Mouse (Mus musculus) hindbrain, embryonic 14.5 days (tissue): Measurements from ENCODE around the gene Rnf20. TPM values are rescaled to one million over a fixed set of nuclear protein-coding genes. Genes with fewer than 3 reads are reported as not detected.
A peak's percentile ranks its signal among the peaks of the same experiment; 100 is the strongest.
"Not testable (repeated sequence)": the region's sequence is repeated elsewhere in the genome, so short reads cannot be mapped to it uniquely, and the experiment has no call there.

Experiments
- ATAC-seq: fragments of 200-750 bp; cut with Nextera tagmentation; 2 replicates; pipeline ENCODE4 v1.8.0; 2017; ENCODE audit warnings: moderate number of reproducible peaks, mild to moderate bottlenecking, moderate TSS enrichment, moderate library complexity; ENCODE audit not compliant: low FRiP score
- DNase-seq: peaks from one replicate; pipeline ENCODE4 v3.0.0-alpha.2; 2015; ENCODE audit warnings: low spot score
- H3K27ac ChIP-seq: fragments of 300-500 bp; sonication (generic); 2 replicates; pipeline ENCODE4 v1.5.1; 2014; ENCODE audit warnings: mild to moderate bottlenecking, moderate library complexity
- H3K27me3 ChIP-seq: fragments of 300-500 bp; sonication (generic); 2 replicates; pipeline ENCODE4 v1.6.1; 2014; ENCODE audit warnings: mild to moderate bottlenecking, low read length, mixed read lengths; ENCODE audit not compliant: control insufficient read depth, insufficient read depth
- H3K36me3 ChIP-seq: fragments of 300-500 bp; sonication (generic); replicated peaks from 2 replicates; pipeline ENCODE4 v1.6.1; 2014; ENCODE audit not compliant: control insufficient read depth, insufficient read depth
- H3K4me1 ChIP-seq: fragments of 300-500 bp; sonication (generic); replicated peaks from 2 replicates; pipeline ENCODE4 v1.6.1; 2014; ENCODE audit warnings: antibody characterized with exemption, low read length, mixed read lengths; ENCODE audit not compliant: control insufficient read depth, insufficient read depth
- H3K4me2 ChIP-seq: fragments of 300-500 bp; sonication (generic); replicated peaks from 2 replicates; pipeline ENCODE4 v1.6.1; 2014; ENCODE audit warnings: mild to moderate bottlenecking, moderate library complexity
- H3K4me3 ChIP-seq: fragments of 300-500 bp; sonication (generic); replicated peaks from 2 replicates; pipeline ENCODE4 v1.5.1; 2014; ENCODE audit warnings: mild to moderate bottlenecking, low read length
- H3K9ac ChIP-seq: fragments of 300-500 bp; sonication (generic); 2 replicates; pipeline ENCODE4 v1.6.1; 2014
- H3K9me3 ChIP-seq: fragments of 300-500 bp; sonication (generic); 2 replicates; pipeline ENCODE4 v1.6.1; 2016; ENCODE audit warnings: low read length; ENCODE audit not compliant: control insufficient read depth
- WGBS: fragments of 180-500 bp; shearing (Covaris S2); extraction: QIAGEN DNeasy Blood & Tissue Kit; methylation state at CpG from one replicate; pipeline ENCODE4 v1.1.7; 2014; 5-methylcytosine and 5-hydroxymethylcytosine counted together
- polyA plus RNA-seq: library from polyadenylated mRNA; unstranded; fragments of >200 nt; fragmentation: Nextera tagmentation; extraction: Ambion mirVana; gene quantifications from 2 replicates; pipeline ENCODE4 v1.2.1, GENCODE M21; 2014

The Rnf20 gene
- polyA plus RNA-seq, 1 experiment from 2014 or later, result 63.9 TPM

- no peaks in the 10 kb centered on the region for H3K27me3 ChIP-seq
- WGBS, result 80% methylated on average over 1 of the region's 1 CpGs
- H3K9me3 ChIP-seq, result peaks cover 6% of the 10 kb centered on the region; the same call in 1 of the 2 replicates
- H3K4me1 ChIP-seq, result no peaks in the 10 kb centered on the region
- no peak overlapping the region for H3K27ac ChIP-seq
- DNase-seq (no peak), ATAC-seq (no peak)
- H3K4me2 ChIP-seq, result no peak overlapping the region
- H3K36me3 ChIP-seq, result no peaks in the 10 kb centered on the region
- H3K4me3 ChIP-seq, result no peak overlapping the region
- no peak overlapping the region for H3K9ac ChIP-seq
Observed at GRCm38 (mm10) chr4:49604016-49604546, 27.7 kb upstream of the Rnf20 start.

GRCm38 (mm10) chr4:49604616-49605015 lies 27.2 kb upstream of the Rnf20 start:
- no peak for ATAC-seq
- WGBS, result 89% methylated on average over 5 of the region's 5 CpGs
- no peak overlapping the region for H3K4me2 ChIP-seq

GRCm38 (mm10) chr4:49605459-49605858 lies 26.3 kb upstream of the Rnf20 start:
- Histone ChIP-seq H3K27ac (no peak overlapping the region), H3K36me3 (no peaks in the 10 kb centered on the region)

More at GRCm38 (mm10) chr4:49604616-49605015, 27.2 kb upstream of the Rnf20 start:
- H3K27ac ChIP-seq, result no peak overlapping the region
- peaks cover 6% of the 10 kb centered on the region; the same call in 1 of the 2 replicates for H3K9me3 ChIP-seq
- H3K36me3 ChIP-seq, result no peaks in the 10 kb centered on the region
- no peak overlapping the region for H3K4me3 ChIP-seq
- H3K27me3 ChIP-seq, result no peaks in the 10 kb centered on the region
- DNase-seq, result no peak
- no peak overlapping the region for H3K9ac ChIP-seq
- H3K4me1 ChIP-seq, result no peaks in the 10 kb centered on the region

DNA sequence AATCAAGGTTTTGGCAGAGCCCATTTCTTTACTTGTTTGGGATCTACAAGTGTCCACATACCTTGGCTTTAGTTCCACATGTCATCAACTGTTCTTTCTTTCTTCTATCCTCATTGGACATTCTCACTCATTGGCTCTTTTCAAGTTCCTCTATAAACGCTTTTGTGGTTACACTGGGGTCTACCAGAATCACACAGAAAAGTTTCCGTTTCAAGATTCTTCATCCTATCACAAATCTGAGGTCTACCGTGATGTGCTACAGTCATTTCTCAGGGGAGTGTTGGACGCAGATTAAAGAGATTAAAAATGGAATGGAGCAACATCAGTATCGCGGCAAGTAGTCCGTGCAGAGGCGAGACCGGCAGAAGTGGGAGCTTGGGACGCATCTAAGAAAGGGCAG lies 14.9 kb upstream of the Rnf20 start:
- H3K27ac ChIP-seq, result no peak overlapping the region
- no peak overlapping the region for H3K4me2 ChIP-seq
- ATAC-seq, result no peak
- WGBS, result 95% methylated on average over 10 of the region's 10 CpGs
- H3K9me3 ChIP-seq, result no peaks in the 10 kb centered on the region
- H3K4me3 ChIP-seq, result no peak overlapping the region
- no peaks in the 10 kb centered on the region for H3K4me1 ChIP-seq
- no peak for DNase-seq
- H3K9ac ChIP-seq, result no peak overlapping the region
- no peaks in the 10 kb centered on the region for H3K27me3 ChIP-seq
- H3K36me3 ChIP-seq, result no peaks in the 10 kb centered on the region

More at GRCm38 (mm10) chr4:49605459-49605858, 26.3 kb upstream of the Rnf20 start:
- ATAC-seq (no peak), DNase-seq (no peak)
- Histone ChIP-seq H3K4me3 (no peak overlapping the region), H3K27me3 (no peaks in the 10 kb centered on the region), H3K9ac (no peak overlapping the region), H3K9me3 (peaks cover 6% of the 10 kb centered on the region; the same call in 1 of the 2 replicates), H3K4me2 (no peak overlapping the region), H3K4me1 (no peaks in the 10 kb centered on the region)
- WGBS, result 82% methylated on average over 1 of the region's 1 CpGs

- not testable (repeated sequence) for DNase-seq, H3K36me3 ChIP-seq, H3K4me2 ChIP-seq, H3K27ac ChIP-seq, ATAC-seq, H3K4me3 ChIP-seq, H3K9me3 ChIP-seq, H3K4me1 ChIP-seq, H3K27me3 ChIP-seq, H3K9ac ChIP-seq
- WGBS, result 94% methylated on average over 7 of the region's 7 CpGs
Observed at GRCm38 (mm10) chr4:49619861-49620260, 11.9 kb upstream of the Rnf20 start.

GRCm38 (mm10) chr4:49622272-49622671 lies 9.5 kb upstream of the Rnf20 start:
- H3K27ac ChIP-seq, result no peak overlapping the region
- H3K36me3 ChIP-seq, result no peaks in the 10 kb centered on the region
- H3K9ac ChIP-seq, result no peak overlapping the region
- H3K27me3 ChIP-seq, result no peaks in the 10 kb centered on the region
- DNase-seq (no peak), ATAC-seq (no peak)
- H3K9me3 ChIP-seq, result no peaks in the 10 kb centered on the region
- WGBS, result 90% methylated on average over 2 of the region's 2 CpGs
- H3K4me3 ChIP-seq, result no peak overlapping the region
- H3K4me1 ChIP-seq, result no peaks in the 10 kb centered on the region
- no peak overlapping the region for H3K4me2 ChIP-seq

- Histone ChIP-seq H3K9me3 (no peaks in the 10 kb centered on the region), H3K4me3 (no peak overlapping the region), H3K27ac (no peak overlapping the region), H3K27me3 (no peaks in the 10 kb centered on the region), H3K4me1 (no peaks in the 10 kb centered on the region), H3K9ac (no peak overlapping the region), H3K4me2 (no peak overlapping the region), H3K36me3 (no peaks in the 10 kb centered on the region)
- no peak for DNase-seq
- 96% methylated on average over 4 of the region's 4 CpGs for WGBS
- ATAC-seq, result no peak
Observed at GRCm38 (mm10) chr4:49623916-49624315, 7.9 kb upstream of the Rnf20 start.

- not testable (repeated sequence) for H3K27me3 ChIP-seq, H3K9ac ChIP-seq, ATAC-seq, H3K4me1 ChIP-seq, H3K4me3 ChIP-seq, H3K36me3 ChIP-seq, H3K27ac ChIP-seq, H3K9me3 ChIP-seq, DNase-seq, H3K4me2 ChIP-seq
- 97% methylated on average over 4 of the region's 4 CpGs for WGBS
Observed at GRCm38 (mm10) chr4:49624969-49625368, 6.8 kb upstream of the Rnf20 start.

DNA sequence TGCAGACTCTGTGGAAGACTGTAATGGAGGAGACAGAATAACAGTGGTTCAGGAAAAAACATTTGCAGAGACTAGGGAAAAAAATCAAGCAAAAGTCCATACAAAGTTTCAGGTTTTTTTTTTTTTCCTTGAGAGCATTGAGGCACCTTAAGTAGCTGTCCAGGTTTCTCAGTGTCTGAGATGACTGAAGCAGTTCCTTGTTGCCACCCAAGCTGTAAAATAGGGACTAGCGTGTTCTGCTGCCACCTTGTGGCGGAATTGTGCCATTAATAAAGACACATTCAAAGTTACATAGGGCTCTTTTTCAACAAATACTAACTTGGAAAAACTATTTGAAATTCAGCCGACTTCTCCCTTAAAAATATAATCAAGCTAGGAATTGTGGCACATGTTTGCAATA lies 4.8 kb upstream of the Rnf20 start:
- Histone ChIP-seq H3K27me3 (no peaks in the 10 kb centered on the region), H3K9ac (no peak overlapping the region), H3K27ac (no peak overlapping the region), H3K4me1 (no peaks in the 10 kb centered on the region), H3K4me2 (no peak overlapping the region), H3K4me3 (no peak overlapping the region), H3K36me3 (no peaks in the 10 kb centered on the region), H3K9me3 (no peaks in the 10 kb centered on the region)
- ATAC-seq, result no peak
- DNase-seq, result peak; percentile 87
- 4% methylated on average over 3 of the region's 3 CpGs for WGBS

DNA sequence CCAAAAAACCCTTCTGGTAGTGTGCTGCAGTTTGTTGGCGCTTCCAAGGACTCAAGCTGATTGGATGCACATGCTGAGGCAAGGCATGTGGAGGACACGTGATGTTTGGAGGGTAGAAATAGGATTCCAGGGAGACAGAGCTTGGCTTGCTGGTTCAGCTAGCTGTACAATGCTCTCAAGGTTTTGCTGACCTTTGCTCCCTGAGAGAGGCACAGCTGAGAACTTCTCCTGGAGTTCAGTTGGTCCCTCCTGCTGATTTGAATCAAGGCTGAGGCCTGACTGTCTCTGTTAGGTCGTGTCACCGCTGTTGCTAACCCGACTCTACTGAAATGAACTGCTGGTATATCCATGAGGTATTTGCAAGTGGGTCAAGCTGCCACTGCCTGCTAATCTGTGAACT lies 2.9 kb upstream of the Rnf20 start:
- no peaks in the 10 kb centered on the region for H3K9me3 ChIP-seq
- no peaks in the 10 kb centered on the region for H3K27me3 ChIP-seq
- no peak overlapping the region for H3K4me2 ChIP-seq
- 0 out of 2 replicates have a peak, but pooled peaks cover 6% of the 10 kb centered on the region for H3K36me3 ChIP-seq
- no peak overlapping the region for H3K9ac ChIP-seq
- H3K4me3 ChIP-seq, result no peak overlapping the region
- ATAC-seq (no peak), DNase-seq (no peak)
- whole genome bisulfite sequencing, result 84% methylated on average over 5 of the region's 5 CpGs
- no peak overlapping the region for H3K27ac ChIP-seq
- peaks cover 11% of the 10 kb centered on the region; the same call in 1 of the 2 replicates for H3K4me1 ChIP-seq
